Mouse (Mus musculus) erythroblast, embryonic 14.5 days (primary cell): ENCODE data around the gene Ssxb3. TPM values are rescaled to one million over a fixed set of nuclear protein-coding genes. Genes with fewer than 3 reads are reported as not detected.
"Not testable (repeated sequence)": the region's sequence is repeated elsewhere in the genome, so short reads cannot be mapped to it uniquely, and the experiment has no call there.

ENCODE experiments used
- H3K27me3 ChIP-seq: 2 replicates; pipeline ENCODE4 v1.6.1; 2012; ENCODE audit warnings: inconsistent platforms; ENCODE audit not compliant: control insufficient read depth
- H3K36me3 ChIP-seq: 2 replicates; pipeline ENCODE4 v1.6.1; 2012; ENCODE audit warnings: mild to moderate bottlenecking, inconsistent platforms; ENCODE audit not compliant: control insufficient read depth
- H3K4me1 ChIP-seq: 2 replicates; pipeline ENCODE4 v1.6.1; 2012; ENCODE audit warnings: inconsistent platforms; ENCODE audit not compliant: control insufficient read depth
- H3K4me3 ChIP-seq: replicated peaks from 2 replicates; pipeline ENCODE3; 2012; ENCODE audit warnings: moderate library complexity, mild to moderate bottlenecking, inconsistent platforms
- H3K9me3 ChIP-seq: 2 replicates; pipeline ENCODE4 v1.6.1; 2012; ENCODE audit warnings: low read length, inconsistent platforms, mixed read lengths; ENCODE audit not compliant: control insufficient read depth
- polyA plus RNA-seq: library from polyadenylated mRNA; stranded (reverse); fragments of >175 nt; gene quantifications from 2 replicates; pipeline ENCODE4 v1.2.3, GENCODE M21; 2012

Gene Ssxb3
- not detected in 2 replicates for polyA plus RNA-seq

DNA sequence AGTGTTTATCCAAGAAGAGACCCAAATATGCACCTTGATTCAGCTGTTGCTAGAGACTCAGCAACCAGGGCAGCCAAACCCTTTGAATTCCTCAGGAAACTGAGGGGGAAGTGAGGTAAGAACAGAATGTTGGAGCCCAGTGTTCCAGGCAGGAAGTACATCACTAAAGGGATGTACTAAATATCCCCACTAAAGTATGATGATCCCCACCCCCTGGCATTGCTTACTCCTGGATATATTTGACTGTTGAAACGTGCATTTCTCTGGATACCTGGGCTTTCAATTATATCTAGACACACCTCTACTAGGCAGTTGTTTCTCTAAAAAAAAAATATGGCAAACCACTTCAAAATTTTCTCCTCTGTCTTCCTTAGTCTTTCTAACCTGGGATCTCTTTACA lies at the start of gene Ssxb3:
Gene Ssxb3 (minus strand): TSS at position 101 of the 400 bp plus-strand sequence.
- H3K4me1 ChIP-seq, H3K27me3 ChIP-seq, H3K9me3 ChIP-seq, H3K36me3 ChIP-seq, H3K4me3 ChIP-seq: not testable (repeated sequence)

DNA sequence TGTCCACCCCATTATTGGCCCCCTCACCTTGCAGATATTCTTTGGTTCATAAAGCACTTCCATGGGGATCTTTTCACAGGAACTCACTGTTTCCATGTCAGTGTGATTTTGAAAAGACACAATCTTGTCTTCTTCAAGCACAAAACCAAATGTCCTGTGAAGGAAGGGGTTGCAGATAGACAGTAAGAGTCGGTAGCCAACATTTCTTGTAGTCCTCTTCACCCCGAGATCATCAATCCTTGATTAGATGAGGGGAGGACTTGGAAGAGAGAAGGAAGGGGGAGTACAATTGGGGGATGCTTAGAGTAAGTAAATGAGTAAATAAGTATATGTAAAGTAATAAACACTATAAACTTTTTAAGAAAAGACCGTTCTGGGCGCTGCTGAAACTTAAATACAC lies 43.5 kb downstream of the Ssxb3 start, which contains the start of gene Ssxb6:
Gene Ssxb6 (minus strand): TSS at position 101 of the 400 bp plus-strand sequence.
- H3K27me3 ChIP-seq, H3K4me1 ChIP-seq, H3K36me3 ChIP-seq, H3K9me3 ChIP-seq, H3K4me3 ChIP-seq: not testable (repeated sequence)

Other genes with a start within 250 kb of the Ssxb3 start
- gene Ssxb9, start 224.8 kb downstream of the Ssxb3 start, polyA plus RNA-seq, result not detected in 2 replicates
- gene Ssxb1, start 178.5 kb downstream of the Ssxb3 start, polyA plus RNA-seq, result not detected in 2 replicates
- gene Ssxb2, start 130.1 kb downstream of the Ssxb3 start, polyA plus RNA-seq, result not detected in 2 replicates
- gene Gm14459, start 66.9 kb downstream of the Ssxb3 start, polyA plus RNA-seq, result not detected in 2 replicates
- not detected in 2 replicates for gene Ssxb6, start 43.6 kb downstream of the Ssxb3 start, polyA plus RNA-seq
- not detected in 2 replicates for gene Ssxb8, start 99.0 kb upstream of the Ssxb3 start, polyA plus RNA-seq
- not detected in 2 replicates for gene Ssx9, start 156.6 kb upstream of the Ssxb3 start, polyA plus RNA-seq
- gene Ssxb5, start 211.9 kb upstream of the Ssxb3 start, polyA plus RNA-seq, result not detected in 2 replicates